Mouse (Mus musculus) liver, adult 2 months (tissue): ENCODE measurements at regions not wholly inside any gene's neighbourhood (a gene's known extent, or its start where the extent isn't known, plus 50 kb on each side); places are given as distances from the start of the nearest gene placed in this dataset.

ENCODE experiments used
- CTCF ChIP-seq: fragments of 200-500 bp; IDR thresholded peaks from 2 replicates; pipeline ENCODE4 v1.5.1; 2011; ENCODE audit warnings: low read depth, low read length, control low read depth
- POLR2A ChIP-seq: fragments of 200-500 bp; IDR thresholded peaks from 2 replicates; pipeline ENCODE4 v1.6.1; 2011; ENCODE audit warnings: low read length, control low read depth; ENCODE audit not compliant: insufficient read depth; ENCODE audit errors: extremely low read depth

DNA sequence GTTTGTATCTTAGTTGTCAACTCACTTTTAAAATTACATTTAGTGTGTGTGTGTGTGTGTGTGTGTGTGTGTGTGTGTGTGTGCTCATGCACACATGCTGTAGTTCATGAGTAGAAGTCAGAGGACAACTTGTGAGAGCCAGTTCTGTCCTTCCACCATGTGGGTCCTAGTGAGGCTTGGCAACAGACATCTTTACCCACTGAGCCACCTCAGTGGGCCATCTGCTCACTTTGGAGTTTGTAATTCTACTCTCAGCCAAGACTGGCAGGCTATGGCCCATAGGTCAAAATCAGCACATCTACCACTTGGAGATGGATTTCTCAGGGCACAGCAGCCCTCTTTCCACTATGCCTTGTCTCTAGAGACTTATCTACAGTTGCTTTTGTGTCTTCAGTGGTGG, 388.3 kb upstream of the Kif2a start:
- TF ChIP-seq CTCF (no peak), POLR2A (no peak)
